Mouse (Mus musculus): ENCODE results near the gene Bet1l.

Gene Bet1l

DNA sequence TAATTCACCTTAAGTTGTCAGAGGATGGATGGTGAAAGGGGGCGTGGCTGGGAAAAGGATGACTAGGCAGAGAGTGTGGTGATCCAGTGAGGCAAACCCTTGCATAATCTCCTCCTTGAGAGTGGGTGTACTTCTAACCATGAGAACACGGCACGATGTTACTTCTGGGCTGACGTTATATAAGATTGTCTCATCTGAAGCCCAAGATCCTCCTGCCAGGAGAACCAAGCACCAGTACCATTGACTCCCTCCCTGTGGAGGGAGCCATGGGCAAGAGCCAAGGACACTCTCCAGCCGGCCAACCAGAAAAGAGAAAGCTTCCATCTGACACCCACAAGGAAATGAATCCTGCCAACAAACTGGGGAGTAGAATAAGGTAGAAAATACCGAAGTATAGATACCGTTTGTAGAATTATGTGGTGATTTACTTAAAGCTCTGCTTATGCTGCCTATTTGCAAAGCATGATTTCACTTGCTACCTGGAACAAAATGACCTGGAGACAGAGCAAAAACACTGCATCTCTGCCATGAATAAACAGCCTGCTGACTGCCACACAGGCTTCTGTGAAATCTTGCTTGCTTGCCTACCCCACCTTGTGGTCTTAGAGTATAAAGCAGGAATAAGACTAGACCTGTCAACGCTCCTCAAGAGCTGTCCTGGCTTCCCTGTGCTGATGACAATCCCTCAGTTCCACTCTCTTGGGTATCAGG is 29.1 kb downstream of the Bet1l start:
- peak; percentile 87 for DNase-seq

GRCm38 (mm10) chr7:140822731-140823130 is 34.6 kb downstream of the Bet1l start:
- DNase-seq, result no peak

GRCm38 (mm10) chr7:140821653-140822329 is 35.6 kb downstream of the Bet1l start, which contains the start of gene Zfp941:
Gene Zfp941 (minus strand): TSS chr7:140822178.
- DNase-seq, result peak; percentile 53

DNA sequence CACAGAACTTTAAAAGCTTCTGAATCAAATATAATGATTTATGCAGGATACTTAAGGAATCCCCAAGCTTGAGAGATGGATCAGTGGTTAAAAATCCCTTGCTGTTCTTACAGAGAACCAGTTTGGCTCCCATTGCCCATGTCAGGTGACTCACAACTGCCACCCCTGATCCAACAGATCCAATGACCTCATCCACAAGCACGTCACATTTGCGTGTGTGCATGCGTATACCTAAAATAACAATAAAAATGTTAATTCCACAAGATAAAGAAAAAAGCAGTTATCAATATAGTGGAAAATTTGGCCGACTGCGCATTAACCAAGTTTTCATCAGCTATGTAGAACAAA is 36.1 kb downstream of the Bet1l start:
- no peak for DNase-seq

DNA sequence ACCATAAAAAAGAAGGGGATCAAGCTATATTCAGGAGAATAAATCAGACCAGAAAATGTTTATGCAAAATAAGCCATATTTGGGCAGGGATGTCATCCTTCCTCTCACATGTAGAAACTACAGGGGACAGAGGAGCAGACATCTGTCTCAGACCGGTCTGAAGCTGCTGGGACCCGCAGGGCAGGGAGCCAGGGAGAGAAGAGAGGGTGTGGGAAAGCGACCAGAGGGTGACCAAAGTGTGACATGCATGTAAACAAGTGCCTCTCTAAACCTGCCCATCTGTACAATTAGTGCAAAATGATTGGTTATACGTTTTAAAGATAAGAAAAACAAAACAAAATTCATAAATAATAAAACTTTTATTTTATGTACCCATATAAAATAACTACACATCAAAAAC is 37.2 kb downstream of the Bet1l start:
- no peak for DNase-seq

DNA sequence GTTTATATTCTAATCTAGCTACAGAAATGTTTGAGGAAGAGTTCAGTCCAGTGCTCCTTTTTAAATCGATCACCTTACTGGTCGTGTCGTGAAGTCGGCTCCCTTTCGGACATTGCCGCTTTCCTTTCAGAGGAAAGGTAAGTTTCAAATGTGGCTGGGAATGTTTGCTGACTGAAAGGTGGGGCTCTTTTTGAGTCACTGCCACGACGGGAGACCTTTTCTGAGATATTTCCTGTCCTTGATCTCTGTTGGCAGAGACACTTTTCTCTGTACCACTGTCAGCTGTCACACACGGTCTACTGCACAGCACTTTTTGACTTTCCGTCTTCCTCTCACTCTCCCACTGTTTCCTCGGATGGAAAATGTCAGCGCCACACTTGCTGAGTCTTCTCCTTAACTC is 44.5 kb downstream of the Bet1l start:
- no peak for DNase-seq

GRCm38 (mm10) chr7:140811714-140812113 is 45.7 kb downstream of the Bet1l start:
- DNase-seq, result no peak

- DNase-seq, result no peak
These were observed 46.9 kb downstream of the Bet1l start for GRCm38 (mm10) chr7:140810496-140810895.

- peak; percentile 75 for DNase-seq
These were observed 51.7 kb downstream of the Bet1l start for GRCm38 (mm10) chr7:140805704-140806103.
